Comparison of ENCODE assay signal across 20 mouse cellular contexts in the genomic region with DNA sequence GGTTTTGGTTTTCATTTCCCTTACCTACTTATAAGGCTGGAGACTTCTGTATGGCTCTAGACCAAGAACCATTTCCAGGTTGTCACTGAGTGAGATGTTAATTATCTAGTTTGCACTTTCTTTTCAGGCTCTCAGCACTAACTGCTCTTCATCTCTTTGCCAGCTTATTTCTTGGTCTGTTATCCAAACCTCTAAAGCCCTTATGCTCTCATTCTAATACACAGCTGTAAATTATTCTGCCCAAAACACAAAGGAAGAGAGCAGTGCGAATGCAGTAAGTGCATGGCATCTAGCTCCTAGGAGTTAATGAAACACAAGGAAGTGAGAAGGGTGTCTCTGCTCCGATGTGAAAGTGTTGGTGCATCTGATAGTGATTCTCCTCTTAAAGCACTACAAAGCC. TPM values are rescaled to one million over a fixed set of nuclear protein-coding genes. Genes with fewer than 3 reads are reported as not detected.
"Had no signal": no experiment of that assay in that cellular context is flagged by ENCODE, and none has a peak within 500 bp of the region (broad histone marks: within the 10 kb centered on the region; RNA-seq: fewer than 3 reads in every experiment).

No protein-coding gene starts in this region.

- H3K27ac ChIP-seq: lung, embryonic 15.5 days; macrophage; midbrain, embryonic 13.5 days; midbrain, embryonic 15.5 days; neural tube, embryonic 12.5 days; stomach, embryonic 15.5 days; stomach, postnatal 0 days had no signal

- ATAC-seq: lung, postnatal 0 days; midbrain, embryonic 13.5 days; midbrain, embryonic 15.5 days had no signal

- H3K4me1 ChIP-seq: lung, embryonic 15.5 days; megakaryocyte, embryonic 14.5 days; midbrain, embryonic 13.5 days; midbrain, embryonic 15.5 days; neural tube, embryonic 12.5 days; stomach, embryonic 15.5 days had no signal

- H3K4me2 ChIP-seq: lung, embryonic 15.5 days; midbrain, embryonic 11.5 days; midbrain, embryonic 13.5 days; midbrain, embryonic 15.5 days; neural tube, embryonic 12.5 days; stomach, embryonic 15.5 days had no signal

- H3K9ac ChIP-seq: lung, embryonic 15.5 days; midbrain, embryonic 13.5 days; midbrain, embryonic 15.5 days; neural tube, embryonic 12.5 days; stomach, embryonic 15.5 days had no signal

- H3K9me3 ChIP-seq: lung, embryonic 15.5 days; megakaryocyte, embryonic 14.5 days; midbrain, embryonic 13.5 days; midbrain, embryonic 15.5 days; neural tube, embryonic 12.5 days; stomach, embryonic 15.5 days had no signal

- H3K4me3 ChIP-seq: lung, embryonic 15.5 days; megakaryocyte, embryonic 14.5 days; midbrain, embryonic 13.5 days; midbrain, embryonic 15.5 days; neural tube, embryonic 12.5 days; stomach, embryonic 15.5 days had no signal

- H3K27me3 ChIP-seq: lung, embryonic 15.5 days; megakaryocyte, embryonic 14.5 days; midbrain, embryonic 13.5 days; midbrain, embryonic 15.5 days; neural tube, embryonic 12.5 days; stomach, embryonic 15.5 days had no signal

- DNase-seq: lung, postnatal 14 days; lung, postnatal 36 days; right cerebral cortex, postnatal 14 days; thymus, adult 2 months; thymus, postnatal 25 days; thymus, postnatal 4 days had no signal

- H3K36me3 ChIP-seq: lung, embryonic 15.5 days; midbrain, embryonic 13.5 days; midbrain, embryonic 15.5 days; neural tube, embryonic 12.5 days; stomach, embryonic 15.5 days had no signal

RNA-seq across cellular contexts. Expression of gene Grik2, which starts 36.8 kb away (rescaled TPM):
- total RNA-seq: megakaryocyte progenitor cell, adult 5-6 weeks; monocyte, adult 5-6 weeks; neutrophil, adult 5-6 weeks had no signal
- polyA plus RNA-seq: macrophage; spleen, adult 2 months had no signal
